12 mouse cellular contexts compared by ENCODE assay signal in genomic region chr3:85773886-85774285, GRCm38 (mm10). TPM values are rescaled to one million over a fixed set of nuclear protein-coding genes. Genes with fewer than 3 reads are reported as not detected.
DNase-seq lines count a peak whose midpoint lies in the region; ATAC-seq and TF ChIP-seq lines count a peak whose summit lies in the region.
"Had no signal": no experiment of that assay in that cellular context is flagged by ENCODE, and none has a peak within 500 bp of the region (broad histone marks: within the 10 kb centered on the region; RNA-seq: fewer than 3 reads in every experiment).

No protein-coding gene starts in this region.

- TF ChIP-seq CTCF in brain, embryonic 14.5 days (IDR thresholded peaks at IDR 0.05; ENCODE audit: borderline replicate concordance, extremely low read depth, insufficient read depth, insufficient read length) = no peak
- no peak for TF ChIP-seq CTCF in heart, postnatal 0 days (IDR thresholded peaks at IDR 0.05; ENCODE audit: low read depth)

- TF ChIP-seq POLR2A in brain, embryonic 14.5 days (IDR thresholded peaks at IDR 0.05; ENCODE audit: borderline replicate concordance, extremely low read depth, insufficient read depth, insufficient read length, poor library complexity, severe bottlenecking) = no peak

- no peak overlapping the region for H3K4me3 ChIP-seq in heart, postnatal 0 days (ENCODE audit: low read depth, low read length)
- no peak overlapping the region for H3K4me3 ChIP-seq in midbrain, embryonic 10.5 days
- H3K4me3 ChIP-seq: layer of hippocampus, adult 2 months had no signal

- H3K27me3 ChIP-seq in heart, postnatal 0 days (ENCODE audit: control insufficient read depth, insufficient read depth, low read length) = no peaks in the 10 kb centered on the region
- no peaks in the 10 kb centered on the region for H3K27me3 ChIP-seq in midbrain, embryonic 10.5 days (ENCODE audit: low read depth, poor library complexity, severe bottlenecking)

- H3K4me1 ChIP-seq in heart, postnatal 0 days (ENCODE audit: control insufficient read depth, insufficient read depth) = peaks cover 24% of the 10 kb centered on the region
- H3K4me1 ChIP-seq in midbrain, embryonic 10.5 days = no peaks in the 10 kb centered on the region

- no peaks in the 10 kb centered on the region for H3K9me3 ChIP-seq in heart, postnatal 0 days (replicated peaks; ENCODE audit: control insufficient read depth, low read length)
- H3K9me3 ChIP-seq in midbrain, embryonic 10.5 days (replicated peaks) = no peaks in the 10 kb centered on the region

- H3K36me3 ChIP-seq in heart, postnatal 0 days (replicated peaks; ENCODE audit: control insufficient read depth, insufficient read depth, low read length) = no peaks in the 10 kb centered on the region
- no peaks in the 10 kb centered on the region for H3K36me3 ChIP-seq in midbrain, embryonic 10.5 days

- ATAC-seq in frontal cortex, adult (ENCODE audit: low TSS enrichment) = 0 out of 2 replicates have a peak, but pooled peaks have one; percentile 14
- peak; percentile 81 for ATAC-seq in heart, postnatal 0 days (ENCODE audit: insufficient read depth, low read depth)
- ATAC-seq in inflammation-experienced regulatory T-cells, adult 6 months = no peak
- ATAC-seq: CD4-positive, CD25-positive, alpha-beta regulatory T cell, adult 4 months had no signal

- H3K4me2 ChIP-seq in heart, postnatal 0 days (ENCODE audit: low read depth, low read length) = no peak overlapping the region

- no peak overlapping the region for H3K9ac ChIP-seq in heart, postnatal 0 days (replicated peaks; ENCODE audit: low read depth, low read length)

- H3K27ac ChIP-seq in heart, postnatal 0 days (ENCODE audit: low read depth) = peak overlapping the region; percentile 71
- H3K27ac ChIP-seq in midbrain, embryonic 10.5 days (replicated peaks) = no peak overlapping the region
- H3K27ac ChIP-seq: layer of hippocampus, adult 2 months had no signal

- TF ChIP-seq EP300 in heart, postnatal 0 days (IDR thresholded peaks at IDR 0.05; ENCODE audit: low read depth) = 0 out of 2 replicates have a peak, but pooled peaks have one; percentile 34

- DNase-seq in frontal cortex, postnatal 10 days (ENCODE audit: low spot score in 2 of 2) = no peak
- DNase-seq in NIH3T3 (ENCODE audit: low read depth) = peak; percentile 49
- peak; percentile 51 for DNase-seq in brain, embryonic 14.5 days (ENCODE audit: low read depth)
- DNase-seq in heart, postnatal 0 days (ENCODE audit: low spot score) = peak; percentile 55
- no peak for DNase-seq in midbrain, embryonic 10.5 days (ENCODE audit: low spot score)
- no peak for DNase-seq in left cerebral cortex, adult 18-20 months (ENCODE audit: low spot score in 2 of 2)
- DNase-seq: kidney, adult 18-20 months; thymus, adult 2 months had no signal

- 14% methylated on average over 4 of the region's 4 CpGs for WGBS in heart, postnatal 0 days
- 81% methylated on average over 4 of the region's 4 CpGs for WGBS in midbrain, embryonic 10.5 days

RNA-seq across cellular contexts. Expression of gene Fam160a1, which starts 43.2 kb away (rescaled TPM):
- 0.49 and 0.53 TPM in 2 replicates for polyA plus RNA-seq in brain, embryonic 14.5 days (2012; rRNA removed)
- total RNA-seq in heart, postnatal 0 days (2014; rRNA removed; ENCODE audit: low replicate concordance) = 34.6 and 37.8 TPM in 2 replicates
- polyA plus RNA-seq in heart, postnatal 0 days (2015; fragmentation: Nextera tagmentation; extraction: Ambion mirVana) = 9.4 and 10.5 TPM in 2 replicates
- polyA plus RNA-seq in inflammation-experienced regulatory T-cells, adult 6 months (2017; shearing (Covaris generic)) = 1 to 10 TPM; 1.2 to 5.0 (median 4.4) TPM
- 0.27 and 0.50 TPM in 2 replicates for polyA plus RNA-seq in midbrain, embryonic 10.5 days (2016; fragmentation: Nextera tagmentation; extraction: Ambion mirVana)
- total RNA-seq in left cerebral cortex, adult 18-20 months (2021) = 1 to 10 TPM; 3.4 to 3.7 TPM

Comparison
In these comparisons a context has a peak if more than half of its experiments do, and no peak if none do; other contexts are left out.
1. DNase-seq: peak in NIH3T3 (single experiment), brain, embryonic 14.5 days (single experiment) and heart, postnatal 0 days (single experiment); none in frontal cortex, postnatal 10 days (0 of 2), midbrain, embryonic 10.5 days (single experiment) and left cerebral cortex, adult 18-20 months (0 of 2).